Mouse (Mus musculus): ENCODE results near the gene Trip6.

GRCm38 (mm10) chr5:137314193-137315083, at the start of gene Trip6:
- TF ChIP-seq CHD2 (IDR thresholded peaks at IDR 0.05; ENCODE audit: low read depth, low read length) (no peak), MAFK (IDR thresholded peaks at IDR 0.05; ENCODE audit: insufficient read depth, low read depth, low read length) (no peak), ZC3H11A (IDR thresholded peaks at IDR 0.05; ENCODE audit: borderline replicate concordance, low read depth, low read length) (no peak), HCFC1 (IDR thresholded peaks at IDR 0.05; ENCODE audit: borderline replicate concordance, insufficient read depth, low read length) (no peak)

All from ES-E14 (cell line).